Mouse (Mus musculus) spleen, adult 2 months (tissue): ENCODE data around the gene Slc25a23.

ENCODE experiments used
- CTCF ChIP-seq: fragments of 200-500 bp; IDR thresholded peaks from 2 replicates; pipeline ENCODE4 v1.5.1; 2011; ENCODE audit warnings: mild to moderate bottlenecking, inconsistent platforms; ENCODE audit not compliant: insufficient read depth, insufficient read length, insufficient replicate concordance; ENCODE audit errors: extremely low read depth
- POLR2A ChIP-seq: fragments of 200-500 bp; IDR thresholded peaks from 2 replicates; pipeline ENCODE4 v1.6.1; 2011; ENCODE audit warnings: low read depth, low read length, inconsistent platforms

- TF ChIP-seq CTCF: no peak
- TF ChIP-seq POLR2A: no peak
These were observed 34.6 kb upstream of the Slc25a23 start for GRCm38 (mm10) chr17:57094222-57094621.
